Mouse (Mus musculus) heart, adult 2 months (tissue): ENCODE data around the gene Tia1.

Experiments used
- CTCF ChIP-seq: fragments of 200-600 bp; IDR thresholded peaks from 2 replicates; pipeline ENCODE4 v1.8.1; 2022; ENCODE audit warnings: antibody characterized with exemption, mild to moderate bottlenecking, moderate library complexity
- EP300 ChIP-seq: fragments of 200-500 bp; IDR thresholded peaks from 2 replicates; pipeline ENCODE4 v1.6.1; 2011; ENCODE audit warnings: low read depth, low read length, control low read depth; ENCODE audit not compliant: insufficient read depth
- POLR2A ChIP-seq: fragments of 200-500 bp; IDR thresholded peaks from 2 replicates; pipeline ENCODE4 v1.6.1; 2011; ENCODE audit warnings: mild to moderate bottlenecking, low read depth, low read length, control low read depth; ENCODE audit not compliant: insufficient read depth

GRCm38 (mm10) chr6:86471760-86472099 is 67.7 kb downstream of the Tia1 start:
- TF ChIP-seq CTCF: no peak
- no peak for TF ChIP-seq POLR2A
- no peak for TF ChIP-seq EP300
